13 mouse cellular contexts compared by ENCODE assay signal in genomic region chr11:116682501-116683144, GRCm38 (mm10). TPM values are rescaled to one million over a fixed set of nuclear protein-coding genes. Genes with fewer than 3 reads are reported as not detected.
A peak's percentile ranks its signal among the peaks of the same experiment; 100 is the strongest.
DNase-seq lines count a peak whose midpoint lies in the region; ATAC-seq and TF ChIP-seq lines count a peak whose summit lies in the region.
"Had no signal": no experiment of that assay in that cellular context is flagged by ENCODE, and none has a peak within 500 bp of the region (broad histone marks: within the 10 kb centered on the region; RNA-seq: fewer than 3 reads in every experiment).

No protein-coding gene starts in this region.

- WGBS in intestine, postnatal 0 days = 45% methylated on average over 14 of the region's 14 CpGs
- 65% methylated on average over 14 of the region's 14 CpGs for WGBS in liver, embryonic 16.5 days (ENCODE audit: insufficient replicate concordance)
- 81% methylated on average over 14 of the region's 14 CpGs for WGBS in hindbrain, embryonic 12.5 days

- peak; percentile 27 for ATAC-seq in intestine, postnatal 0 days
- ATAC-seq in liver, embryonic 16.5 days (ENCODE audit: low read depth) = peak; percentile 46
- ATAC-seq in hindbrain, embryonic 12.5 days (ENCODE audit: low FRiP score) = no peak
- ATAC-seq: CD4-positive, CD25-positive, alpha-beta regulatory T cell, adult 4 months; forebrain, embryonic 13.5 days had no signal

- no peak overlapping the region for H3K4me2 ChIP-seq in intestine, postnatal 0 days (replicated peaks; ENCODE audit: low read depth)
- no peak overlapping the region for H3K4me2 ChIP-seq in liver, embryonic 16.5 days (ENCODE audit: low read depth, low read length)
- H3K4me2 ChIP-seq in hindbrain, embryonic 12.5 days (replicated peaks) = no peak overlapping the region
- H3K4me2 ChIP-seq: forebrain, embryonic 13.5 days had no signal

- TF ChIP-seq CTCF in intestine, postnatal 0 days (IDR thresholded peaks at IDR 0.05; ENCODE audit: low read depth) = no peak

- peak; percentile 89 for DNase-seq in kidney, adult 11 months
- DNase-seq in kidney, postnatal 10 days = no peak
- DNase-seq in R1 (ENCODE audit: low read depth, low spot score) = peak; percentile 80
- no peak for DNase-seq in left cerebral cortex, adult 9 months (ENCODE audit: low spot score in 2 of 2)
- no peak for DNase-seq in lung, postnatal 4 days
- DNase-seq: heart, adult 2 months; left cerebral cortex, postnatal 4 days had no signal

- no peaks in the 10 kb centered on the region for H3K9me3 ChIP-seq in intestine, postnatal 0 days (ENCODE audit: control insufficient read depth)
- H3K9me3 ChIP-seq in liver, embryonic 16.5 days (replicated peaks; ENCODE audit: control insufficient read depth, low read length) = no peaks in the 10 kb centered on the region
- H3K9me3 ChIP-seq in hindbrain, embryonic 12.5 days (replicated peaks) = no peaks in the 10 kb centered on the region
- H3K9me3 ChIP-seq: forebrain, embryonic 13.5 days; megakaryocyte, embryonic 14.5 days had no signal

- H3K27me3 ChIP-seq in intestine, postnatal 0 days (replicated peaks; ENCODE audit: control insufficient read depth, insufficient read depth, low read length) = no peaks in the 10 kb centered on the region
- no peaks in the 10 kb centered on the region for H3K27me3 ChIP-seq in liver, embryonic 16.5 days (ENCODE audit: control insufficient read depth, insufficient read depth, low read depth, low read length)
- H3K27me3 ChIP-seq in hindbrain, embryonic 12.5 days = no peaks in the 10 kb centered on the region
- H3K27me3 ChIP-seq: forebrain, embryonic 13.5 days; megakaryocyte, embryonic 14.5 days had no signal

- H3K9ac ChIP-seq in intestine, postnatal 0 days (ENCODE audit: low read depth, low read length) = no peak overlapping the region
- H3K9ac ChIP-seq in liver, embryonic 16.5 days (ENCODE audit: low read depth, low read length) = no peak overlapping the region
- H3K9ac ChIP-seq in hindbrain, embryonic 12.5 days = no peak overlapping the region
- H3K9ac ChIP-seq: forebrain, embryonic 13.5 days had no signal

- no peak overlapping the region for H3K4me3 ChIP-seq in intestine, postnatal 0 days (ENCODE audit: low read depth, low read length)
- H3K4me3 ChIP-seq in liver, embryonic 16.5 days (ENCODE audit: low read depth, low read length) = no peak overlapping the region
- no peak overlapping the region for H3K4me3 ChIP-seq in hindbrain, embryonic 12.5 days
- H3K4me3 ChIP-seq: forebrain, embryonic 13.5 days; heart, adult 2 months; megakaryocyte, embryonic 14.5 days had no signal

- H3K27ac ChIP-seq in intestine, postnatal 0 days (ENCODE audit: low read depth, low read length) = peak overlapping the region; percentile 81
- no peak overlapping the region for H3K27ac ChIP-seq in liver, embryonic 16.5 days (ENCODE audit: low read length)
- H3K27ac ChIP-seq in hindbrain, embryonic 12.5 days = no peak overlapping the region
- H3K27ac ChIP-seq: forebrain, embryonic 13.5 days; heart, adult 2 months had no signal

- H3K4me1 ChIP-seq in intestine, postnatal 0 days (replicated peaks; ENCODE audit: control insufficient read depth, insufficient read depth, low read length) = no peaks in the 10 kb centered on the region
- H3K4me1 ChIP-seq in liver, embryonic 16.5 days (ENCODE audit: control insufficient read depth, low read depth, low read length) = peaks cover 5% of the 10 kb centered on the region; the same call in 1 of the 2 replicates
- 0 out of 2 replicates have a peak, but pooled peaks cover 2% of the 10 kb centered on the region for H3K4me1 ChIP-seq in hindbrain, embryonic 12.5 days
- H3K4me1 ChIP-seq: forebrain, embryonic 13.5 days had no signal

- H3K36me3 ChIP-seq in intestine, postnatal 0 days (ENCODE audit: control insufficient read depth, insufficient read depth) = peaks cover 62% of the 10 kb centered on the region
- H3K36me3 ChIP-seq in liver, embryonic 16.5 days (ENCODE audit: control insufficient read depth, insufficient read depth) = no peaks in the 10 kb centered on the region; the same call in 1 of the 2 replicates
- peaks cover 30% of the 10 kb centered on the region for H3K36me3 ChIP-seq in hindbrain, embryonic 12.5 days

RNA-seq across cellular contexts. Expression of gene Cygb, which starts 28.5 kb away (rescaled TPM):
- polyA plus RNA-seq in intestine, postnatal 0 days (2015; fragmentation: Nextera tagmentation; extraction: Ambion mirVana) = 17.5 and 20.2 TPM in 2 replicates
- polyA plus RNA-seq in liver, embryonic 16.5 days (2015; fragmentation: Nextera tagmentation; extraction: Ambion mirVana) = 1.1 and 1.2 TPM in 2 replicates
- polyA plus RNA-seq in hindbrain, embryonic 12.5 days (2016; fragmentation: Nextera tagmentation; extraction: Ambion mirVana) = 4.5 and 5.9 TPM in 2 replicates
- polyA plus RNA-seq: CD4-positive, CD25-positive, alpha-beta regulatory T cell, adult 4 months had no signal

RNA-seq across cellular contexts. Expression of gene Prcd, which starts 29.3 kb away (rescaled TPM):
- polyA plus RNA-seq in intestine, postnatal 0 days (2015; fragmentation: Nextera tagmentation; extraction: Ambion mirVana) = 0.84 and 1.1 TPM in 2 replicates
- 0.12 TPM in 1 of 2 replicates, not detected in the other for polyA plus RNA-seq in liver, embryonic 16.5 days (2015; fragmentation: Nextera tagmentation; extraction: Ambion mirVana)
- polyA plus RNA-seq in hindbrain, embryonic 12.5 days (2016; fragmentation: Nextera tagmentation; extraction: Ambion mirVana) = 0.34 and 0.43 TPM in 2 replicates
- polyA plus RNA-seq: CD4-positive, CD25-positive, alpha-beta regulatory T cell, adult 4 months had no signal

RNA-seq across cellular contexts. Expression of gene Rhbdf2, which starts 55.8 kb away (rescaled TPM):
- 7.6 and 8.4 TPM in 2 replicates for polyA plus RNA-seq in intestine, postnatal 0 days (2015; fragmentation: Nextera tagmentation; extraction: Ambion mirVana)
- polyA plus RNA-seq in liver, embryonic 16.5 days (2015; fragmentation: Nextera tagmentation; extraction: Ambion mirVana) = 6.7 and 7.7 TPM in 2 replicates
- 3.7 and 4.5 TPM in 2 replicates for polyA plus RNA-seq in hindbrain, embryonic 12.5 days (2016; fragmentation: Nextera tagmentation; extraction: Ambion mirVana)

Comparison
In these comparisons a context has a peak if more than half of its experiments do, and no peak if none do; other contexts are left out.
1. DNase-seq: peak in kidney, adult 11 months (single experiment) and R1 (single experiment); none in kidney, postnatal 10 days (single experiment), left cerebral cortex, adult 9 months (0 of 2) and lung, postnatal 4 days (0 of 2).